Mouse (Mus musculus): ENCODE measurements around the gene Eid2b. TPM values are rescaled to one million over a fixed set of nuclear protein-coding genes. Genes with fewer than 3 reads are reported as not detected.
A peak's percentile ranks its signal among the peaks of the same experiment; 100 is the strongest.

Gene Eid2b
- polyA plus RNA-seq, 2 experiments, result 1.7 to 2.1 TPM

DNA sequence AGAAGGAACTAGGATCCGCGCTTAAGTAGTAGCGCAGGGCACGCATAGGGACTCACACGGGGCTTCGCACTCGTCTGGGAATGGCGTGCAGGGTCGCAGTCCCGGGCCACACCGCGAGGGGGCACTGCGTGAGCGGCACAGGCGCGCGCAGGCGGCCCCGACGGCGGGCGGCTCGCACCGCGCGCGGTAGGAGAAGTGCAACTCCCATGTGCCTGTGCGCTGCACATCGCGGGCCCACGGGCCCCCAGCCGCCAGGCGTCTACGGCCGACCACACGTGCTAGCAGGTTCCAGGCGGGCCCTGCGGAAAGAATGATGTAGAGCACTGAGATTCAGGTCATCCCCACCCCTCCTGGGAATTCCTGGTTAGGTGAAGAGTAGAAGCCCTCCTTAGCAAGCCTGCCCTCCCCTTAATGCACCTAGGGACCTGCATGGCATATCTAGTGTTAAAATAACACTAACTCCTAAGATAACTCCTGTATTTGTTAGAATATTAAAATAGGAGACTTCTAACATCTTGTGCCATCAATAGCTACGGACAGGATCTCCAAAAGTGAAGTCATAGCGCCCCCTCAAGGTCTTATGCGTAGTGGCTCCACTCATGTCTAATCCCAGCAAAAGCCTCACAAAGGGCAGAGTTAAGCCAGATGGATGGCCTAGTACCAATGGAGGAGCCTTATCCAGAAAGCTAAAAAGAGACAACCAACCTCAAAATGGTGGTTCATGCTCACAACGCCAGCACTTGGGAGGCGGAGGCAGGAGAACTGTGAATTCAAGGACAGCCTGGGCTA, 21.5 kb downstream of the Eid2b start:
- peaks cover 54% of the 10 kb centered on the region for H3K27me3 ChIP-seq (ENCODE audit: control insufficient read depth, insufficient read depth, low read length)
- 23% methylated on average over 43 of the region's 43 CpGs for WGBS (ENCODE audit: insufficient replicate concordance)
- ATAC-seq (ENCODE audit: insufficient read depth) (no peak), DNase-seq (ENCODE audit: low read depth in 3 of 3, low spot score in 3 of 3) (peak in 2 of 3 experiments; percentile 43 to 46)
- TF ChIP-seq EP300 (IDR thresholded peaks at IDR 0.05; ENCODE audit: low read depth), result no peak
- peak; percentile 57 for TF ChIP-seq CTCF (IDR thresholded peaks at IDR 0.05; ENCODE audit: low read depth)
- H3K27ac ChIP-seq, result no peak overlapping the region
- H3K9ac ChIP-seq (replicated peaks), result no peak overlapping the region
- no peaks in the 10 kb centered on the region; a peak in 1 of 4 replicates for H3K4me1 ChIP-seq (replicated peaks; ENCODE audit: control insufficient read depth in 2 of 2, insufficient read depth in 2 of 2, low read length in 1 of 2)
- H3K36me3 ChIP-seq (replicated peaks; ENCODE audit: control insufficient read depth, insufficient read depth, low read depth), result no peaks in the 10 kb centered on the region
- H3K9me3 ChIP-seq (ENCODE audit: control insufficient read depth, low read length), result no peaks in the 10 kb centered on the region
- H3K4me3 ChIP-seq (ENCODE audit: insufficient read depth in 1 of 2, low read depth in 2 of 2, low read length in 2 of 2), result no peak overlapping the region
- no peak overlapping the region for H3K4me2 ChIP-seq (ENCODE audit: low read depth)

DNA sequence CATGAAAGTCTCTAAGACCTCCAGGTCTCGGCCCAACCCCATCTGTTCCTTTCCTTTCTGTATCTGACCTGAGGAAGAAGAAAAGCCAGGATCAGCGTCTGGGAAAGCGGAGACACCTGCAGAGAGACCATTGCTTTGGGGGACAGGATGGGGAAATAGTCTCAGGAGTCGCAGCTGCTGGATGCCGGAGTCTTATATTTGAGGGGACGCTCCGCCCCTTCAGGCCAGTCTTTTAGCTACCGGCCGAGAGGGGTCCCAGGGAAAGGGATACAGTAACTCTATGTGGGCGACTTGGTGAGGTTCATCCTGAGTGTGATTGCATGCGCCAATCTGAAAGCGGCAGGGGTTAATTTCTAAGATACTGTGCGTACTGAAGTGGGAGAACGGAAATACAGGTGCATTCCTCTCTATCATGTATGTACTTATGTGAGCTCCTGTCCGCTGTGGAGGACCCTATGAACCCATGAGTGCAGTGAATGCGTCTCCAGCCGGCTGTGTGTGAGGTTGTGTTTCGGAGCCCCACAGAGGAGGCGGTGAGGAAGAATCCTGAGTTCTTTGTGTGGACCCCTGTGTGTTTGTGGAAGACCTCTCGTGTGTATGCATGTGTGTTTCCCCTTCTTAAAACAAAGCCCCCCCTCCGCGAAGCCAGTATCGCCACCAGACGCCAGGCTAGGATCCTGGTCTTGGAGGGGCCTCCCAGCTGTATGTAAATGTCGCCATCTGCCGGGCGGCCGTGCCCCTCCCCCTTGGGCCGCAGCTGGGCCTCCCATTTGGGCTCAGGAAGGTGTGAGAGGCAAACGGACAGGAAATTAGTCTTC, 24.3 kb downstream of the Eid2b start, which contains the start of gene Dll3:
Dll3 (minus strand) TSS at position 623 of the 818 bp plus-strand sequence.
- TF ChIP-seq CTCF (IDR thresholded peaks at IDR 0.05; ENCODE audit: low read depth) (peak; percentile 72), EP300 (IDR thresholded peaks at IDR 0.05; ENCODE audit: low read depth) (no peak)
- WGBS (ENCODE audit: insufficient replicate concordance), result 2% methylated on average over 30 of the region's 30 CpGs
- H3K9me3 ChIP-seq (ENCODE audit: control insufficient read depth, low read length), result no peaks in the 10 kb centered on the region
- ATAC-seq (ENCODE audit: insufficient read depth) (no peak), DNase-seq (ENCODE audit: low read depth in 3 of 3, low spot score in 3 of 3) (no peak)
- peaks cover 40% of the 10 kb centered on the region for H3K27me3 ChIP-seq (ENCODE audit: control insufficient read depth, insufficient read depth, low read length)
- no peak within 1 kb of the TSS for H3K27ac ChIP-seq
- H3K4me2 ChIP-seq (ENCODE audit: low read depth), result peak within 1 kb of the TSS; percentile 36; the same call in 1 of the 2 replicates
- peaks cover 15% of the 10 kb centered on the region for H3K36me3 ChIP-seq (replicated peaks; ENCODE audit: control insufficient read depth, insufficient read depth, low read depth)
- H3K4me3 ChIP-seq (ENCODE audit: insufficient read depth in 1 of 2, low read depth in 2 of 2, low read length in 2 of 2), result 0 out of 4 replicates have a peak within 1 kb of the TSS, but pooled peaks of 1 of the 2 experiments have one; percentile 4
- H3K9ac ChIP-seq (replicated peaks), result no peak within 1 kb of the TSS
- H3K4me1 ChIP-seq (replicated peaks; ENCODE audit: control insufficient read depth in 2 of 2, insufficient read depth in 2 of 2, low read length in 1 of 2), result no peaks in the 10 kb centered on the region

DNA sequence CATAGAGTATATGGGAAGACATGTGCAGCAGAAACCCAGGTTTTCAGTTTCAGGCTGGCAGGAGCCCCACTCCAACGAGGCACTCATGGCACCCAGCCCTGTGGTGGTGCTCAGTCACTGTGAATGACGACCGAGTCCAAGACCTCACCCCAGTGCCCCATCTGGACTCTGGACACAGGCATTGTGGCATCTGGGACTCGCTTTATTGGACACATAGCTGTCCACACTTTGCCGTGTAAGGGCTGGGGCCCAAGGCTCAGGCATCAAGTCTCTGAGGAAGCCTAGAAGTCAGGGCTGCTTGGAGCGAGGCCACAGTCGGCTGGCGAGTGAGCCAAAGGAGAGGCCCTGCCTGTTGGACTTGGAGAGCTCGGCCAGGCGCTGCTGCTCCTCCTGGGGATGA, 28.1 kb downstream of the Eid2b start:
- no peak overlapping the region for H3K27ac ChIP-seq
- H3K4me2 ChIP-seq (ENCODE audit: low read depth), result no peak overlapping the region
- H3K9me3 ChIP-seq (ENCODE audit: control insufficient read depth, low read length), result no peaks in the 10 kb centered on the region
- no peak overlapping the region for H3K4me3 ChIP-seq (ENCODE audit: insufficient read depth in 1 of 2, low read depth in 2 of 2, low read length in 2 of 2)
- no peak overlapping the region for H3K9ac ChIP-seq (replicated peaks)
- peaks cover 18% of the 10 kb centered on the region for H3K27me3 ChIP-seq (ENCODE audit: control insufficient read depth, insufficient read depth, low read length)
- ATAC-seq (ENCODE audit: insufficient read depth) (no peak), DNase-seq (ENCODE audit: low read depth in 3 of 3, low spot score in 3 of 3) (no peak)
- no peaks in the 10 kb centered on the region for H3K4me1 ChIP-seq (replicated peaks; ENCODE audit: control insufficient read depth in 2 of 2, insufficient read depth in 2 of 2, low read length in 1 of 2)
- 81% methylated on average over 10 of the region's 10 CpGs for WGBS (ENCODE audit: insufficient replicate concordance)
- peaks cover 30% of the 10 kb centered on the region for H3K36me3 ChIP-seq (replicated peaks; ENCODE audit: control insufficient read depth, insufficient read depth, low read depth)
- no peak for TF ChIP-seq CTCF (IDR thresholded peaks at IDR 0.05; ENCODE audit: low read depth)

DNA sequence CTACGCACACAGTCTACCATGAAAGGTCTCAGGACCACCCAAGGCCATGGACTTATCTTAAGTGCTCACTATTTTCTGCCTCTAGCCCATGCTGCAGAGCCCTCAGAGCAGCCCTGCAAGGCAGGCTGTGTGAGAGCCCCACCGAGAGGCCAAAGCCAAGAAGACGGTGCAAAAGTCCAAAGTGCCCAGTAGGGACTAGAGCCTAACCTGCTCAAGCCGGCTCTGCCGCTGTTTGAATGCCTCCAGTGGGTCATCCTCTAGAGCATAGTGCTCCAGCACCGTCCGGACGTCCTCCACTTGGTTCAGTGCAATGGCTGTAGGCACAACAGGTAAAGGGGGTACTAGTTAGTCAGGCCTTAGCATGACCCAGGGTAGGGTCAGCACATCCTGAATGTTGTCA, 28.7 kb downstream of the Eid2b start:
- TF ChIP-seq CTCF (IDR thresholded peaks at IDR 0.05; ENCODE audit: low read depth) (no peak), EP300 (IDR thresholded peaks at IDR 0.05; ENCODE audit: low read depth) (no peak)
- H3K4me2 ChIP-seq (ENCODE audit: low read depth), result no peak overlapping the region
- peaks cover 12% of the 10 kb centered on the region for H3K27me3 ChIP-seq (ENCODE audit: control insufficient read depth, insufficient read depth, low read length)
- H3K9me3 ChIP-seq (ENCODE audit: control insufficient read depth, low read length), result no peaks in the 10 kb centered on the region
- no peak for ATAC-seq (ENCODE audit: insufficient read depth)
- WGBS (ENCODE audit: insufficient replicate concordance), result 86% methylated on average over 8 of the region's 8 CpGs
- no peak for DNase-seq (ENCODE audit: low read depth in 3 of 3, low spot score in 3 of 3)
- H3K36me3 ChIP-seq (replicated peaks; ENCODE audit: control insufficient read depth, insufficient read depth, low read depth), result peaks cover 30% of the 10 kb centered on the region
- H3K27ac ChIP-seq, result no peak overlapping the region
- H3K4me3 ChIP-seq (ENCODE audit: insufficient read depth in 1 of 2, low read depth in 2 of 2, low read length in 2 of 2), result no peak overlapping the region
- H3K9ac ChIP-seq (replicated peaks), result no peak overlapping the region
- H3K4me1 ChIP-seq (replicated peaks; ENCODE audit: control insufficient read depth in 2 of 2, insufficient read depth in 2 of 2, low read length in 1 of 2), result peaks cover 0 to 5% of the 10 kb centered on the region in 2 experiments; a peak in 3 of 4 replicates

DNA sequence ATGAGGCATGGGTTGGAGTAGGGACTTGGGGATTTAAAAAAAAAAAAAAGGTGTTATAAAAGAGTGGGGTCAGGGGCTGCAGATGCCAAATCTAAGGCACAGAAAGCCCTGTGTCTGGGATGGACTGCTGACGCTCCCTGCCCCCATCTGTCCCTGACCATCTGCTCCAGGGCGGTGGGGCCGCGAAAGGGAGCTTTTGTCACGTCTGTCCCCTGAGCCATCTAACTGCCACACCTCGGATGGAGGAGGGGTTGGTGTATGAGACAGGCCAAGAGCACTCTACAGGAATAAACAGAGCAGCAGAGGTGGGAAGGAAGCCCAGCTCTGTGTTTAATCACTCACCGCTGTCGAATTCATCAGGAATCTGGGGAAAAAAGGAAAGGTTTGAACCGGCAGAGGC, 32.2 kb downstream of the Eid2b start:
- Histone ChIP-seq H3K27me3 (ENCODE audit: control insufficient read depth, insufficient read depth, low read length) (no peaks in the 10 kb centered on the region), H3K4me2 (ENCODE audit: low read depth) (no peak overlapping the region), H3K9me3 (ENCODE audit: control insufficient read depth, low read length) (no peaks in the 10 kb centered on the region), H3K4me3 (ENCODE audit: insufficient read depth in 1 of 2, low read depth in 2 of 2, low read length in 2 of 2) (no peak overlapping the region), H3K9ac (replicated peaks) (no peak overlapping the region), H3K36me3 (replicated peaks; ENCODE audit: control insufficient read depth, insufficient read depth, low read depth) (peaks cover 33% of the 10 kb centered on the region), H3K27ac (no peak overlapping the region), H3K4me1 (replicated peaks; ENCODE audit: control insufficient read depth in 2 of 2, insufficient read depth in 2 of 2, low read length in 1 of 2) (peaks cover 4 to 6% of the 10 kb centered on the region in 2 experiments; a peak in 3 of 4 replicates)
- TF ChIP-seq CTCF (IDR thresholded peaks at IDR 0.05; ENCODE audit: low read depth), result no peak
- no peak for TF ChIP-seq EP300 (IDR thresholded peaks at IDR 0.05; ENCODE audit: low read depth)
- no peak for DNase-seq (ENCODE audit: low read depth in 3 of 3, low spot score in 3 of 3)
- no peak for ATAC-seq (ENCODE audit: insufficient read depth)
- WGBS (ENCODE audit: insufficient replicate concordance), result 70% methylated on average over 9 of the region's 9 CpGs

Measured in liver, embryonic 14.5 days (tissue).